Mouse (Mus musculus) forebrain, embryonic 16.5 days (tissue): ENCODE measurements around the gene Dohh. TPM values are rescaled to one million over a fixed set of nuclear protein-coding genes. Genes with fewer than 3 reads are reported as not detected.

Experiments used
- ATAC-seq: fragments of 200-750 bp; cut with Nextera tagmentation; 2 replicates; pipeline ENCODE4 v1.8.0; 2017; ENCODE audit warnings: mild to moderate bottlenecking, moderate library complexity
- H3K27ac ChIP-seq: fragments of 300-500 bp; sonication (generic); 2 replicates; pipeline ENCODE4 v1.5.1; 2014; ENCODE audit warnings: low read length, control low read depth
- H3K27me3 ChIP-seq: fragments of 300-500 bp; sonication (generic); replicated peaks from 2 replicates; pipeline ENCODE4 v1.6.1; 2014; ENCODE audit warnings: low read length; ENCODE audit not compliant: control insufficient read depth, insufficient read depth
- H3K36me3 ChIP-seq: fragments of 300-500 bp; sonication (generic); 2 replicates; pipeline ENCODE4 v1.6.1; 2014; ENCODE audit not compliant: control insufficient read depth, insufficient read depth
- H3K4me1 ChIP-seq: fragments of 300-500 bp; sonication (generic); replicated peaks from 2 replicates; pipeline ENCODE4 v1.6.1; 2014; ENCODE audit warnings: low read length; ENCODE audit not compliant: control insufficient read depth, insufficient read depth
- H3K4me2 ChIP-seq: fragments of 300-500 bp; sonication (generic); 2 replicates; pipeline ENCODE4 v1.6.1; 2014; ENCODE audit warnings: mild to moderate bottlenecking, low read length, control low read depth
- H3K4me3 ChIP-seq: fragments of 300-500 bp; sonication (generic); replicated peaks from 2 replicates; pipeline ENCODE4 v1.5.1; 2014; ENCODE audit warnings: mild to moderate bottlenecking, low read length, control low read depth
- H3K9ac ChIP-seq: fragments of 300-500 bp; sonication (generic); replicated peaks from 2 replicates; pipeline ENCODE4 v1.6.1; 2014; ENCODE audit warnings: low read depth, low read length, control low read depth
- H3K9me3 ChIP-seq: fragments of 300-500 bp; sonication (generic); 2 replicates; pipeline ENCODE4 v1.6.1; 2016; ENCODE audit warnings: low read length; ENCODE audit not compliant: control insufficient read depth
- WGBS: fragments of 180-500 bp; shearing (Covaris S2); extraction: QIAGEN DNeasy Blood & Tissue Kit; methylation state at CpG from one replicate; pipeline ENCODE4 v1.1.7; 2014; 5-methylcytosine and 5-hydroxymethylcytosine counted together
- polyA plus RNA-seq: library from polyadenylated mRNA; unstranded; fragments of >200 nt; fragmentation: Nextera tagmentation; extraction: Ambion mirVana; gene quantifications from 2 replicates; pipeline ENCODE4 v1.2.1, GENCODE M21; 2015

Gene Dohh
- polyA plus RNA-seq, 1 experiment from 2014 or later, result 91.0 TPM

- Histone ChIP-seq H3K4me2 (peak overlapping the region; percentile 41), H3K9ac (peak overlapping the region; percentile 24; the same call in 1 of the 2 replicates), H3K4me3 (peak overlapping the region; percentile 29), H3K9me3 (no peaks in the 10 kb centered on the region), H3K36me3 (no peaks in the 10 kb centered on the region), H3K4me1 (peaks cover 42% of the 10 kb centered on the region), H3K27ac (no peak overlapping the region), H3K27me3 (no peaks in the 10 kb centered on the region)
- ATAC-seq, result no peak
- 78% methylated on average over 18 of the region's 18 CpGs for WGBS
Measured at GRCm38 (mm10) chr10:81399798-81400308, 15.6 kb downstream of the Dohh start.

- Histone ChIP-seq H3K27me3 (no peaks in the 10 kb centered on the region), H3K4me1 (peaks cover 42% of the 10 kb centered on the region), H3K9me3 (no peaks in the 10 kb centered on the region), H3K4me3 (peak overlapping the region; percentile 29), H3K9ac (peak overlapping the region; percentile 24), H3K36me3 (no peaks in the 10 kb centered on the region; the same call in 1 of the 2 replicates), H3K4me2 (peak overlapping the region; percentile 41), H3K27ac (peak overlapping the region; percentile 82)
- ATAC-seq, result no peak
- WGBS, result 41% methylated on average over 22 of the region's 22 CpGs
Measured at GRCm38 (mm10) chr10:81400371-81401204, 16.4 kb downstream of the Dohh start.

GRCm38 (mm10) chr10:81401205-81401520 lies 16.9 kb downstream of the Dohh start:
- peak overlapping the region; percentile 24 for H3K9ac ChIP-seq
- H3K4me1 ChIP-seq, result peaks cover 42% of the 10 kb centered on the region
- peak overlapping the region; percentile 29 for H3K4me3 ChIP-seq
- peak overlapping the region; percentile 41 for H3K4me2 ChIP-seq
- no peaks in the 10 kb centered on the region for H3K9me3 ChIP-seq
- peak overlapping the region; percentile 82 for H3K27ac ChIP-seq
- no peaks in the 10 kb centered on the region for H3K27me3 ChIP-seq
- ATAC-seq, result 0 out of 2 replicates have a peak, but pooled peaks have one; percentile 1
- 35% methylated on average over 10 of the region's 10 CpGs for WGBS
- no peaks in the 10 kb centered on the region; the same call in 1 of the 2 replicates for H3K36me3 ChIP-seq

GRCm38 (mm10) chr10:81401521-81402226 lies 17.4 kb downstream of the Dohh start:
- 8% methylated on average over 18 of the region's 18 CpGs for WGBS
- Histone ChIP-seq H3K27ac (peak overlapping the region; percentile 82), H3K9ac (peak overlapping the region; percentile 33), H3K4me3 (no peak overlapping the region), H3K4me1 (peaks cover 42% of the 10 kb centered on the region), H3K4me2 (no peak overlapping the region), H3K27me3 (no peaks in the 10 kb centered on the region), H3K36me3 (peaks cover 3% of the 10 kb centered on the region; the same call in 1 of the 2 replicates), H3K9me3 (no peaks in the 10 kb centered on the region)
- ATAC-seq, result peak; percentile 68

GRCm38 (mm10) chr10:81402227-81402765 lies 18.1 kb downstream of the Dohh start:
- H3K27ac ChIP-seq, result peak overlapping the region; percentile 82
- no peaks in the 10 kb centered on the region for H3K27me3 ChIP-seq
- H3K9me3 ChIP-seq, result no peaks in the 10 kb centered on the region
- H3K4me3 ChIP-seq, result no peak overlapping the region
- H3K4me2 ChIP-seq, result no peak overlapping the region
- peaks cover 7% of the 10 kb centered on the region; the same call in 1 of the 2 replicates for H3K36me3 ChIP-seq
- peak overlapping the region; percentile 33; the same call in 1 of the 2 replicates for H3K9ac ChIP-seq
- ATAC-seq, result peak; percentile 3; the same call in 1 of the 2 replicates
- H3K4me1 ChIP-seq, result peaks cover 46% of the 10 kb centered on the region
- 18% methylated on average over 7 of the region's 7 CpGs for WGBS

- no peak overlapping the region; the same call in 1 of the 2 replicates for H3K27ac ChIP-seq
- no peak overlapping the region for H3K4me2 ChIP-seq
- peaks cover 58% of the 10 kb centered on the region for H3K4me1 ChIP-seq
- peaks cover 7% of the 10 kb centered on the region; the same call in 1 of the 2 replicates for H3K36me3 ChIP-seq
- H3K9me3 ChIP-seq, result no peaks in the 10 kb centered on the region
- no peak overlapping the region for H3K4me3 ChIP-seq
- ATAC-seq, result no peak
- no peaks in the 10 kb centered on the region for H3K27me3 ChIP-seq
- WGBS, result 62% methylated on average over 10 of the region's 10 CpGs
- no peak overlapping the region for H3K9ac ChIP-seq
Measured at GRCm38 (mm10) chr10:81403511-81403910, 19.3 kb downstream of the Dohh start.

- Histone ChIP-seq H3K4me1 (peaks cover 58% of the 10 kb centered on the region), H3K4me2 (no peak overlapping the region), H3K27ac (no peak overlapping the region), H3K9me3 (no peaks in the 10 kb centered on the region), H3K27me3 (no peaks in the 10 kb centered on the region), H3K36me3 (peaks cover 7% of the 10 kb centered on the region; the same call in 1 of the 2 replicates), H3K9ac (no peak overlapping the region), H3K4me3 (no peak overlapping the region)
- no peak for ATAC-seq
- WGBS, result 15% methylated on average over 9 of the region's 9 CpGs
Measured at GRCm38 (mm10) chr10:81404082-81404481, 19.9 kb downstream of the Dohh start.

- Histone ChIP-seq H3K4me3 (no peak overlapping the region), H3K36me3 (peaks cover 7% of the 10 kb centered on the region; the same call in 1 of the 2 replicates), H3K4me2 (no peak overlapping the region), H3K27ac (no peak overlapping the region), H3K27me3 (no peaks in the 10 kb centered on the region), H3K9me3 (no peaks in the 10 kb centered on the region), H3K9ac (no peak overlapping the region), H3K4me1 (peaks cover 54% of the 10 kb centered on the region)
- ATAC-seq, result no peak
- 69% methylated on average over 18 of the region's 18 CpGs for WGBS
Measured at GRCm38 (mm10) chr10:81404720-81405119, 20.5 kb downstream of the Dohh start.
